Mouse (Mus musculus): ENCODE measurements at regions not wholly inside any gene's neighbourhood (a gene's known extent, or its start where the extent isn't known, plus 50 kb on each side); places are given as distances from the start of the nearest gene placed in this dataset.

DNA sequence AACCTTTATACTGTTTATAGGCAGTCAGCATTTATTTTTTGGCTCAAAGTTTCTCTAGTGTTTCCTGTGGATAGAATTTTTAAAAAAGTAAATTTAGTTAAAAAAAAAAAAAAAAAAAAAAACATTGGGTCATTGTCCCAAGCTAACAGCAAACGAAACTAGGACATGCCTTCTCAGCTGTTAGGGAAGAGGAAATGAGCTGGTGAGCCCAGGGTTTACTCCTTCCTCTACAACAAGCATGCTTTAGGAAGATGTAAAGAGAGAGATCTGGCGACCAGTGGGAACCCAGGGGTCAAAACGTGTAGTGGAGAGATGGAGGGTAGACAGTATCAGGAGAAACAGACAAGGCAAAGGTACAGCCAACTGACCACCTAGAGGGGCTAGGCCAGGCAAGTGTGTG, 81.6 kb upstream of the Peli1 start:
- TF ChIP-seq POLR2A (IDR thresholded peaks at IDR 0.05; ENCODE audit: insufficient read depth, low read length) (no peak), CTCF (IDR thresholded peaks at IDR 0.05; ENCODE audit: low read depth, low read length) (no peak), EP300 (IDR thresholded peaks at IDR 0.05; ENCODE audit: insufficient read depth, low read depth, low read length) (no peak)

Data from ES-Bruce4 (cell line).